Mouse (Mus musculus): Measurements from ENCODE around the gene Ephb4. TPM values are rescaled to one million over a fixed set of nuclear protein-coding genes. Genes with fewer than 3 reads are reported as not detected.
A peak's percentile ranks its signal among the peaks of the same experiment; 100 is the strongest.

Gene Ephb4
- polyA plus RNA-seq, 1 experiment from 2014 or later, result 37.6 TPM

- H3K9ac ChIP-seq, result no peak overlapping the region
- H3K36me3 ChIP-seq, result peaks cover 24% of the 10 kb centered on the region
- H3K4me1 ChIP-seq (replicated peaks), result peaks cover 10% of the 10 kb centered on the region; the same call in 1 of the 2 replicates
- ATAC-seq, result peak; percentile 18; the same call in 1 of the 2 replicates
- no peak overlapping the region for H3K4me3 ChIP-seq (replicated peaks)
- no peak overlapping the region for H3K4me2 ChIP-seq (replicated peaks)
- H3K27ac ChIP-seq, result no peak overlapping the region
- WGBS, result 52% methylated on average over 9 of the region's 9 CpGs
- H3K9me3 ChIP-seq, result no peaks in the 10 kb centered on the region
- H3K27me3 ChIP-seq (replicated peaks), result no peaks in the 10 kb centered on the region
Measured at GRCm38 (mm10) chr5:137376722-137377121, 26.8 kb downstream of the Ephb4 start.

- ATAC-seq, result peak; percentile 3; the same call in 1 of the 2 replicates
- Histone ChIP-seq H3K4me1 (replicated peaks) (peaks cover 10% of the 10 kb centered on the region; the same call in 1 of the 2 replicates), H3K27me3 (replicated peaks) (no peaks in the 10 kb centered on the region), H3K4me3 (replicated peaks) (no peak overlapping the region), H3K9ac (no peak overlapping the region), H3K4me2 (replicated peaks) (peak overlapping the region; percentile 27), H3K9me3 (no peaks in the 10 kb centered on the region), H3K36me3 (peaks cover 20% of the 10 kb centered on the region), H3K27ac (peak overlapping the region; percentile 42; the same call in 1 of the 2 replicates)
- WGBS, result 25% methylated on average over 10 of the region's 11 CpGs
Measured at GRCm38 (mm10) chr5:137377176-137377575, 27.3 kb downstream of the Ephb4 start.

- H3K4me2 ChIP-seq (replicated peaks), result peak overlapping the region; percentile 27
Measured at GRCm38 (mm10) chr5:137377603-137378002, 27.7 kb downstream of the Ephb4 start.

GRCm38 (mm10) chr5:137381152-137381551, 31.2 kb downstream of the Ephb4 start:
- H3K36me3 ChIP-seq, result no peaks in the 10 kb centered on the region
- WGBS, result 48% methylated on average over 4 of the region's 4 CpGs
- H3K9me3 ChIP-seq, result no peaks in the 10 kb centered on the region
- no peak overlapping the region for H3K27ac ChIP-seq
- H3K27me3 ChIP-seq (replicated peaks), result no peaks in the 10 kb centered on the region
- peaks cover 4% of the 10 kb centered on the region; the same call in 1 of the 2 replicates for H3K4me1 ChIP-seq (replicated peaks)
- no peak overlapping the region for H3K9ac ChIP-seq
- no peak for ATAC-seq
- H3K4me2 ChIP-seq (replicated peaks), result no peak overlapping the region
- no peak overlapping the region for H3K4me3 ChIP-seq (replicated peaks)

More at GRCm38 (mm10) chr5:137377603-137378002, 27.7 kb downstream of the Ephb4 start:
- no peak for ATAC-seq
- no peak overlapping the region for H3K27ac ChIP-seq
- no peaks in the 10 kb centered on the region for H3K9me3 ChIP-seq
- no peak overlapping the region for H3K4me3 ChIP-seq (replicated peaks)
- peaks cover 15% of the 10 kb centered on the region for H3K36me3 ChIP-seq
- H3K9ac ChIP-seq, result no peak overlapping the region
- no peaks in the 10 kb centered on the region for H3K27me3 ChIP-seq (replicated peaks)
- 18% methylated on average over 12 of the region's 15 CpGs for WGBS
- H3K4me1 ChIP-seq (replicated peaks), result peaks cover 10% of the 10 kb centered on the region; the same call in 1 of the 2 replicates

GRCm38 (mm10) chr5:137383441-137383840, 33.5 kb downstream of the Ephb4 start:
- no peak overlapping the region for H3K4me2 ChIP-seq (replicated peaks)
- no peak overlapping the region for H3K4me3 ChIP-seq (replicated peaks)
- no peak for ATAC-seq
- no peaks in the 10 kb centered on the region for H3K9me3 ChIP-seq
- H3K27me3 ChIP-seq (replicated peaks), result no peaks in the 10 kb centered on the region
- H3K4me1 ChIP-seq (replicated peaks), result no peaks in the 10 kb centered on the region
- no peak overlapping the region for H3K27ac ChIP-seq
- 86% methylated on average over 7 of the region's 7 CpGs for WGBS
- H3K9ac ChIP-seq, result no peak overlapping the region
- no peaks in the 10 kb centered on the region for H3K36me3 ChIP-seq

- H3K4me1 ChIP-seq (replicated peaks), result no peaks in the 10 kb centered on the region
Measured at GRCm38 (mm10) chr5:137386712-137387111, 36.8 kb downstream of the Ephb4 start.

GRCm38 (mm10) chr5:137391641-137392040, 41.7 kb downstream of the Ephb4 start:
- H3K4me1 ChIP-seq (replicated peaks), result no peaks in the 10 kb centered on the region
- no peak for ATAC-seq
- H3K27me3 ChIP-seq (replicated peaks), result no peaks in the 10 kb centered on the region
- no peak overlapping the region for H3K4me2 ChIP-seq (replicated peaks)
- no peaks in the 10 kb centered on the region for H3K36me3 ChIP-seq
- H3K9me3 ChIP-seq, result no peaks in the 10 kb centered on the region
- 78% methylated on average over 8 of the region's 8 CpGs for WGBS
- no peak overlapping the region for H3K4me3 ChIP-seq (replicated peaks)
- no peak overlapping the region for H3K9ac ChIP-seq
- no peak overlapping the region for H3K27ac ChIP-seq

More at GRCm38 (mm10) chr5:137386712-137387111, 36.8 kb downstream of the Ephb4 start:
- no peak overlapping the region for H3K4me3 ChIP-seq (replicated peaks)
- no peak overlapping the region for H3K27ac ChIP-seq
- no peak overlapping the region for H3K4me2 ChIP-seq (replicated peaks)
- H3K27me3 ChIP-seq (replicated peaks), result no peaks in the 10 kb centered on the region
- no peak overlapping the region for H3K9ac ChIP-seq
- H3K9me3 ChIP-seq, result no peaks in the 10 kb centered on the region
- WGBS, result 82% methylated on average over 7 of the region's 7 CpGs
- no peak for ATAC-seq
- H3K36me3 ChIP-seq, result no peaks in the 10 kb centered on the region

GRCm38 (mm10) chr5:137394456-137394855, 44.5 kb downstream of the Ephb4 start:
- no peak overlapping the region for H3K9ac ChIP-seq
- H3K9me3 ChIP-seq, result no peaks in the 10 kb centered on the region
- ATAC-seq, result no peak
- H3K27ac ChIP-seq, result no peak overlapping the region
- no peaks in the 10 kb centered on the region for H3K27me3 ChIP-seq (replicated peaks)
- H3K4me1 ChIP-seq (replicated peaks), result no peaks in the 10 kb centered on the region
- no peaks in the 10 kb centered on the region for H3K36me3 ChIP-seq
- no peak overlapping the region for H3K4me2 ChIP-seq (replicated peaks)
- no peak overlapping the region for H3K4me3 ChIP-seq (replicated peaks)
- WGBS, result 41% methylated on average over 7 of the region's 7 CpGs

- H3K4me2 ChIP-seq (replicated peaks), result no peak overlapping the region
- no peak overlapping the region for H3K9ac ChIP-seq
- H3K4me1 ChIP-seq (replicated peaks), result 0 out of 2 replicates have a peak, but pooled peaks cover 4% of the 10 kb centered on the region
- H3K27ac ChIP-seq, result no peak overlapping the region
- no peak for ATAC-seq
- 78% methylated on average over 2 of the region's 2 CpGs for WGBS
- H3K9me3 ChIP-seq, result no peaks in the 10 kb centered on the region
- no peak overlapping the region for H3K4me3 ChIP-seq (replicated peaks)
- H3K36me3 ChIP-seq, result no peaks in the 10 kb centered on the region
- H3K27me3 ChIP-seq (replicated peaks), result no peaks in the 10 kb centered on the region
Measured at GRCm38 (mm10) chr5:137404081-137404480, 54.2 kb downstream of the Ephb4 start.

- Histone ChIP-seq H3K4me1 (replicated peaks) (0 out of 2 replicates have a peak, but pooled peaks cover 4% of the 10 kb centered on the region), H3K27ac (no peak overlapping the region), H3K9me3 (no peaks in the 10 kb centered on the region), H3K4me3 (replicated peaks) (no peak overlapping the region), H3K9ac (no peak overlapping the region), H3K36me3 (no peaks in the 10 kb centered on the region), H3K27me3 (replicated peaks) (no peaks in the 10 kb centered on the region), H3K4me2 (replicated peaks) (no peak overlapping the region)
- 71% methylated on average over 6 of the region's 6 CpGs for WGBS
- no peak for ATAC-seq
Measured at GRCm38 (mm10) chr5:137409451-137409850, 59.5 kb downstream of the Ephb4 start.

GRCm38 (mm10) chr5:137410066-137410465, 60.2 kb downstream of the Ephb4 start:
- Histone ChIP-seq H3K4me1 (replicated peaks) (0 out of 2 replicates have a peak, but pooled peaks cover 4% of the 10 kb centered on the region), H3K27ac (no peak overlapping the region), H3K36me3 (no peaks in the 10 kb centered on the region), H3K4me2 (replicated peaks) (no peak overlapping the region), H3K4me3 (replicated peaks) (no peak overlapping the region), H3K27me3 (replicated peaks) (no peaks in the 10 kb centered on the region), H3K9me3 (no peaks in the 10 kb centered on the region), H3K9ac (no peak overlapping the region)
- no peak for ATAC-seq
- 85% methylated on average over 3 of the region's 3 CpGs for WGBS

- 90% methylated on average over 3 of the region's 3 CpGs for WGBS
- H3K4me2 ChIP-seq (replicated peaks), result no peak overlapping the region
- no peak for ATAC-seq
- no peaks in the 10 kb centered on the region for H3K36me3 ChIP-seq
- no peaks in the 10 kb centered on the region for H3K27me3 ChIP-seq (replicated peaks)
- H3K9me3 ChIP-seq, result no peaks in the 10 kb centered on the region
- H3K9ac ChIP-seq, result no peak overlapping the region
- no peak overlapping the region for H3K27ac ChIP-seq
- H3K4me1 ChIP-seq (replicated peaks), result 0 out of 2 replicates have a peak, but pooled peaks cover 4% of the 10 kb centered on the region
- H3K4me3 ChIP-seq (replicated peaks), result no peak overlapping the region
Measured at GRCm38 (mm10) chr5:137410549-137410948, 60.6 kb downstream of the Ephb4 start.

- no peak overlapping the region for H3K27ac ChIP-seq
- 70% methylated on average over 8 of the region's 8 CpGs for WGBS
- H3K36me3 ChIP-seq, result no peaks in the 10 kb centered on the region
- H3K4me3 ChIP-seq (replicated peaks), result no peak overlapping the region
- no peaks in the 10 kb centered on the region for H3K27me3 ChIP-seq (replicated peaks)
- H3K4me2 ChIP-seq (replicated peaks), result no peak overlapping the region
- no peaks in the 10 kb centered on the region for H3K9me3 ChIP-seq
- 0 out of 2 replicates have a peak, but pooled peaks cover 4% of the 10 kb centered on the region for H3K4me1 ChIP-seq (replicated peaks)
- no peak for ATAC-seq
- H3K9ac ChIP-seq, result no peak overlapping the region
Measured at GRCm38 (mm10) chr5:137411235-137411634, 61.3 kb downstream of the Ephb4 start.
